Mouse (Mus musculus): Measurements from ENCODE around the gene Foxo6. TPM values are rescaled to one million over a fixed set of nuclear protein-coding genes. Genes with fewer than 3 reads are reported as not detected.

Gene Foxo6
- 1.0 TPM for polyA plus RNA-seq (2014; fragmentation: Illumina TruSeq; extraction: RNeasy Lipid Tissue Mini Kit (QIAGEN cat#74804); ENCODE audit: insufficient read depth, low read depth, low replicate concordance)

GRCm38 (mm10) chr4:120287290-120288111 is at the start of gene Foxo6:
Foxo6 (minus strand) TSS chr4:120287349.

Other genes starting within 250 kb of the Foxo6 start
- not detected for gene AL607142.1, start 222.4 kb downstream of the Foxo6 start, polyA plus RNA-seq (2014; fragmentation: Illumina TruSeq; extraction: RNeasy Lipid Tissue Mini Kit (QIAGEN cat#74804); ENCODE audit: insufficient read depth, low read depth, low replicate concordance)
- not detected for gene Edn2, start 126.1 kb downstream of the Foxo6 start, polyA plus RNA-seq (2014; fragmentation: Illumina TruSeq; extraction: RNeasy Lipid Tissue Mini Kit (QIAGEN cat#74804); ENCODE audit: insufficient read depth, low read depth, low replicate concordance)
- 22.7 TPM for gene Scmh1, start 117.9 kb upstream of the Foxo6 start, polyA plus RNA-seq (2014; fragmentation: Illumina TruSeq; extraction: RNeasy Lipid Tissue Mini Kit (QIAGEN cat#74804); ENCODE audit: insufficient read depth, low read depth, low replicate concordance)
- gene Slfnl1, start 244.9 kb upstream of the Foxo6 start, polyA plus RNA-seq (2014; fragmentation: Illumina TruSeq; extraction: RNeasy Lipid Tissue Mini Kit (QIAGEN cat#74804); ENCODE audit: insufficient read depth, low read depth, low replicate concordance): not detected